Mouse (Mus musculus) right cerebral cortex, postnatal 10 days (tissue): ENCODE results near the gene Ccdc150.
A peak's percentile ranks its signal among the peaks of the same experiment; 100 is the strongest.

Experiments
- DNase-seq, 2 experiments: peaks; one replicate each; pipeline ENCODE4 v3.0.0; 2021; ENCODE audit warnings: low spot score in 2 of 2

The Ccdc150 gene

DNA sequence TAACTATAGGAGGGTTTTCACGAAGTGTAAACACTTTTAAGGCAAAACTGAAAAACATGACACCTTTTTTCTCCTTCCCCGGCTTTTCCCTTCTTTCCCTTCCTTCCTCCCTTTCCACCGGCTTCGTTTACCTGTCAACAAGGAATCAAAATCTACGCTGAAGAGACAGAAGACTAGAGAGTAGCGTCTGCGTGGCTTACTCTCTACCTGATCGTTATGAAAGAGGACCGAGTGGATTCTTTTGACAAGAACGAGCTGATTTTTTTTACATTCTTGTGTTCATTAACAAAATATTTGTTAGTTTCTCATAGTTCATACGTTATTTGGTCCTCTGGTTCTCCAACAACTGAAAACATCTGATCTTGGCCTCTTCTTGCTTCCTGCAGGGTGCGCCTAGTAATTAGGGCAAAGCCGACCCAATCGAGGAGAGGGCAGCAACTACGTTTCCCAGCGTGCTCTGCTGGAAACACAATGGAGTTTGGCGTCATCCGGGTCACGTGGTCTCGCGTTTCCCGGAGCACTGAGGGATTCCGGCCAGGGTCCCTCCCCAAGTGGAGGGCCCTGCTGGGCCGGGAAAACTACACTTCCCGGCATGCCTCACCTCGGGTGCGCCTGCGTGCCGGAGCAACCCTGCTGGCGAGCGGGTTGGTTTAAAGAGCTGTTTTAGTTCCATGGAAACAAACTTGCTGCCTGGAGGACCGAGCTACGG, at the start of gene Ccdc150:
Gene Ccdc150 (plus strand): TSS at position 526 of the 709 bp plus-strand sequence.
- DNase-seq, result peak; percentile 99 to 100

- no peak for DNase-seq
These were observed 30.2 kb upstream of the Ccdc150 start for GRCm38 (mm10) chr1:54220273-54220672.

DNA sequence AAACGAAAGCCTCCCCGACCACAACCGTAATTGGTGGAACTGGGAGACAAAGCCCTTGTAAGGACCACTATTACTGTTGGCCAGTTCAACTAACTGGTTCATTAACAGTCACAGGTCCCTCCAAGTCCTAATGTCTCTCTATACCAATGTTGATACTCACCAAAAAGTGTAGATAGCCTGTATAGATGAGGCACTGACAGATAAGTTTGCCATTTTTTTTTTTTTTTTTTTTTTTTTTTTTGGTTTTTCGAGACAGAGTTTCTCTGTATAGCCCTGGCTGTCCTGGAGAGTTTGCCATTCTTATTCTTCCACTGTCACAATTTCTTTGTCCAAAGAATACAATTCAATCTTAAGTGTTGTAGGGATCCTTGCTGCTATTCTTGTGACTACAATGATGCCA, 7.8 kb upstream of the Ccdc150 start:
- no peak for DNase-seq

DNA sequence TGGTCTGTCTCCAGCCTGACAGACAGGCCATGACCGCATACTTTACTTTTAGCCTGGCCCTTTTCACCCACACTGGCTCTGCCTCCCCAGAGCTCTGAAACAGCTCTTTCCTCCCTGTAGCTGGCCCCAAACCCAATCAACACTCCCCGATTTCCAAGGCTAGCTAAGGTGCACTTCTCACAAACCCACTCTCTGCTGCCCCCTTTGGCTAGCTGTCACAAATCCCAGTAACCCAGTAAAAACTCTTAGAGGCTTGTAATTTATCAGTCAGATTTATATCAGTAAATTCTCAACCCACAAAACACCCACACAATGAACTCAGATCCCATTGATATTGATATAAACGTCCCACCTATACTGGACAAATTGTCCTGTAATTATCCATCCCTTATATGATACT, 25.1 kb downstream of the Ccdc150 start:
- no peak for DNase-seq

GRCm38 (mm10) chr1:54279628-54280027, 29.1 kb downstream of the Ccdc150 start:
- DNase-seq, result no peak

DNA sequence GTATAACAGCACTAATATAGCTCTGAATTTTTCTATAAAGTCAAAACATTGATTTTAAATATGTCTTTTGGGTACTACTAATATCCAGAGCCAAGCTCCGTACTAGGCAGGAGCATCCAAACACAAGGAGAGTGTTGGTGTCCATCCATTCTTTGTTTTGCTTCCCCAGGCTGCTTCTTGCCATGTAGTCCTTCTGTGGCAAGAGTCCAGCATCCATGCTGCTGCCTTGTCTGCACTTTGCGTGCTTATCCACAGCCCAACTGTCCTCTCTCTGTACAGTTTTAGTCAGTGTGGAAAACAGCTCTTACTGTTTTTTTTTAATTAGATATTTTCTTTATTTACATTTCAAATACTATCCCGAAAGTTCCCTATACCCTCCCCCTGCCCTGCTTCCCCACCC, 30.2 kb downstream of the Ccdc150 start:
- DNase-seq, result no peak

DNA sequence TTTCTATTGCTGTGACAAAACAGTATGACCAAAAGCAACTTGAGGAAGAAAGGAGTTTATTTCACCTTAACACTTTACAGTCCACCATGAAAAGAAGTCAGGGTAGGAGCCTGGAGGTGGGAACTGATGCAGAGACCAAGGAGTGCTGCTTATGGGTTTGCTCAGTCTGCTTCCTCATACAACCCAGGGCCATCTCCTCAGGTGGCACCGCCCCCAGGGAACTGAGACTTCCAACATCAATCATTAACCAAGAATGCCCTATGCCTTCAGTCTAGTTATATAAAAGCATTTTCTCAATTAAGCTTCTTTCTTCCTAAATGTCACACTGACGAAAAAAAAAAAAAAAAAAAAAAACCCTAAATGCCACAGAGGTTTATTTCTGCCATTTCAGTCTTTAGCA, 55.9 kb downstream of the Ccdc150 start:
- no peak for DNase-seq

DNA sequence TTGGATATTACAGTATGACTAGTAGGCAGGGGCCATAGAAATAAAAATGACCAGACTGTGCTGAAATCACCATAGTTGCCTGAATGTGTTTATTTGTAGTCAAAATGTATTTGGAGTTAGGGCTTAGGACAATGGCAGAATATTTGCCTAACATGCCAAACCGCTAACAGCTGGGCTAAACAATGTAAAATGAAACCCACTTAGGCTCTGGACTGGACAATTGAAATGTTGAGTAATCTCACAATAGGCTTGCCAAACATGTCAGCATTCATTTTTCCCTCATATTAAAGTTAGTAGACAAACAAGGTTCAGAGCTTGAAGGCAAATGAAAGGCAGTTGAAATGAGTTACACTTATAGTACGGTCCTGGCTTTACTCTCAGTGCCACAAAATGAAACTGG, 76.2 kb downstream of the Ccdc150 start:
- DNase-seq, result no peak

GRCm38 (mm10) chr1:54327876-54328545, 77.5 kb downstream of the Ccdc150 start:
- DNase-seq, result no peak

DNA sequence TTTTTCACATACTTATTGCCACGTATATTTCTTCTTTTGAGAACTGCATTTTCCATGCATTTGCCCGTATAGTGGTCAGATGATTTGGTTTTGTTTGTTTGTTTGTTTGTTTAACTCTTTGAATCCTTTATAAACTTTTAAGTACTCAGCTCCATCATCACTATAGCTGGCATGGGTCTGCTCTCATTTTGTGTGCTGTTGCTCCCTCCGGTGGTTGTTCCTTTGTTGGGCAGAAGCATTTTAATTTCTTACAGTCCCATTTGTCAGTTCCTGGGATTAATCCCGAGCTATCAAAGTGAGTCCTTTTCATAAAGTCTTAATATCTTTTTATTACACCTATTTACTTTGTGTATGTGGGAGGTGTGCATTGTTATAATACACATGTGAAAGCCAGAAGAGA, 82.5 kb downstream of the Ccdc150 start:
- peak; percentile 42 to 53 for DNase-seq

GRCm38 (mm10) chr1:54354786-54355185, 104.3 kb downstream of the Ccdc150 start:
- no peak for DNase-seq

DNA sequence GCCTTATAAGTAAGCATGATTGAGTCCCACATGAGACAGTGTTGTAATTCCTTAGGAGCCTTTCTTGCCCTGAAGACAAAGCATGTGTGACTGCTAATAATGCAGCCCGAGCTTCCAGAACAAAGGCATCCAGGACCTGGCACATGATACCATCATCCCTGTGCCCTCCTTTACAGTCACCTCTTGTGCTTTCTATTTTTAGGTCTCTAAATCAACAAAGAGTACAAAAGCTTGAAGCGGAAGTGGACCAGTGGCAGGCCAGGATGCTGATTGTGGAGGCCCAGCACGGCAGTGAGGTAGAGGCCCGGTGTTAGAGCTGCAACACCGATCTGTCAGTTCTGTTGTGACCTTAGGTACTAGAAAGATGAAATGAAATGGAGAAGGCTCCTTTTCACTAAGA, 105.0 kb downstream of the Ccdc150 start:
- no peak for DNase-seq

- no peak for DNase-seq
These were observed 106.1 kb downstream of the Ccdc150 start for GRCm38 (mm10) chr1:54356566-54356965.

DNA sequence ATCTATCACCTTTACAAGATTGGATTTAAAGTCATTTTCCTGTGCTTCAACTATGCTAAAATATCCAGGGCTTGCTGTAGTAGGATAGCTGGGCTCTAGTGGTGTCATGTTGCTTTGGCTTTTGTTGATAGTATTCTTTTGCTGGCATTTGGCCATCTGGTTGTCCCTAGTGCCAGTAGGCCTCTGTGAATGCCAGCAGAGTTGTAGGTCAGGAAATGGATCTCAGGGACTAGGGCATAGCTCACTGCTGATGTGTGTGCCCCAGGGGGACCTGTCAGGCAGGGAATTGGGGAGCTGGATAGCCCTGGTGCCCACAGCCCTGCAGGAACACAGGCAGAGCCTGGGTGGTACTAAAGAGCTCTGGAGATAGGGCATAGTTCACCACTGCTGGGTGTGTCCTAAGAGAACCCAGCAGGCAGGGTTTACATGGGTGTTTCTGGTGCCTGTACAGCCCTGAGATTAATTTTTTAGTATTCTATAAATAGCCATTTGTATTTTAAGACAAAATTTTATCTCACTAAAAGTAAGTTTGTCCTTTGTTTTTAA, 127.1 kb downstream of the Ccdc150 start:
- DNase-seq, result no peak

DNA sequence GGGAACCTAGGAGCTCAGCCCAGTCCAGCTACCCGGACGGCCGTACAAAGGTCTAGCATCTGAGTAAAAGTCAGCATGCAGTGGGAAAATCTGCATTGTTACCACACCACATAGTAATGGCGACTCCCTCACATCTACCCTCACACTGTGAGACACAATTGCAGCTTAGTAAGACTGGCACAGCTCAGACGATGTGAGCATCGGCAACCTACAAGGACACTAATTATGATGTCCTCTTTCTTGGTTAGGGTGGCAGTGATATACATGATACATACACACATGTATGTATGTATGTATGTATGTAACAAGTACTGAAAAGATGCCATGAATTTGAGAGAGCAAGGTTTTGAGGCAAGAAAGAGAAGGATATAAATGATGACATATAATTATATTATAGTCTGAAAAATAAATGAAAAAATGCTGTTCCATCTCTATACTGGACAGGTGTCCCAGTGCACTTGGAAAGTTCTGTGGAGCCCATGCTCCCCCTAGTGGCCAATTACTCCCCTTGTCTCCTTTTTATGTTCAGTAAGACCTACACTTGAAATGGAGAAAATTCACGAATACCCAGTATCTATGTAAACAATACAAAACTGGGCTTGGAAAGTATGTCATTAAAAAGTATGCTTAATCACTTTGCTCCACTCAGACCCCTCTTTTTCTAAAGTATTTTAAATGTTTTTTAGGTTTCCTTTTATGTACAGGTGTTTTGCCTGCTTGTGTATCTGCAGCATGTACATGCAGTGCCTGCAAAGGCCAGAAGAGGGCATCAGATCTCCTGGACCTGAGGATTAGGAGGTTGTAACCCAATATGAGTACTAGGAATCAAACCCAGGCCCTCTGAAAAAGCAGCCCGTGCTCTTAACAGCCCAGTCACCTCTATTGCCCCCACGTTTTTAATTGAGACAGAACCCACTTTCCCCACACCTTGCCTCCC, 130.8 kb downstream of the Ccdc150 start:
- DNase-seq, result peak; percentile 61 to 73

- DNase-seq, result no peak
These were observed 133.7 kb downstream of the Ccdc150 start for GRCm38 (mm10) chr1:54384221-54384620.

- DNase-seq, result no peak
These were observed 152.3 kb downstream of the Ccdc150 start for GRCm38 (mm10) chr1:54402736-54403135.
